Mouse (Mus musculus) C2C12 (cell line): ENCODE measurements around the gene Pdgfc. TPM values are rescaled to one million over a fixed set of nuclear protein-coding genes. Genes with fewer than 3 reads are reported as not detected.

Source experiments
- H3K27me3 ChIP-seq: one replicate; pipeline ENCODE4 v1.6.1; 2011; ENCODE audit not compliant: control insufficient read depth, insufficient read depth, insufficient read length
- H3K36me3 ChIP-seq: one replicate; pipeline ENCODE4 v1.6.1; 2011; ENCODE audit not compliant: control insufficient read depth, insufficient read depth
- H3K4me3 ChIP-seq: one replicate; pipeline ENCODE4 v1.5.1; 2011; ENCODE audit warnings: mild to moderate bottlenecking, control low read depth; ENCODE audit not compliant: poor library complexity, insufficient read depth, severe bottlenecking
- H3K79me2 ChIP-seq: one replicate; pipeline ENCODE4 v1.6.1; 2011; ENCODE audit not compliant: control insufficient read depth, insufficient read depth
- H3K79me3 ChIP-seq: one replicate; pipeline ENCODE4 v1.6.1; 2011; ENCODE audit warnings: low read depth, control low read depth
- H3ac ChIP-seq: one replicate; pipeline ENCODE3; 2011; ENCODE audit warnings: low read depth; ENCODE audit not compliant: control insufficient read depth, insufficient read length
- CEBPB ChIP-seq: IDR thresholded peaks from one replicate; pipeline ENCODE4 v1.6.1; 2011; ENCODE audit warnings: low read depth, mild to moderate bottlenecking, control low read depth, moderate library complexity
- CTCF ChIP-seq: IDR thresholded peaks from one replicate; pipeline ENCODE4 v1.5.1; 2011; ENCODE audit not compliant: control insufficient read depth, insufficient read depth, insufficient read length
- FOSL1 ChIP-seq: IDR thresholded peaks from one replicate; pipeline ENCODE4 v1.8.0; 2011; ENCODE audit warnings: mild to moderate bottlenecking, low read length; ENCODE audit not compliant: poor library complexity, insufficient read depth, severe bottlenecking
- MAX ChIP-seq: IDR thresholded peaks from one replicate; pipeline ENCODE4 v1.6.1; 2011; ENCODE audit warnings: mild to moderate bottlenecking, control low read depth
- MYOD1 ChIP-seq: IDR thresholded peaks from one replicate; pipeline ENCODE4 v1.6.1; 2011; ENCODE audit warnings: low read depth; ENCODE audit not compliant: control insufficient read depth, insufficient read length
- MYOG ChIP-seq: IDR thresholded peaks from one replicate; pipeline ENCODE4 v1.6.1; 2011; ENCODE audit not compliant: control insufficient read depth, insufficient read length; ENCODE audit errors: extremely low read depth
- USF1 ChIP-seq: IDR thresholded peaks from one replicate; pipeline ENCODE4 v1.6.1; 2011; ENCODE audit warnings: low read depth, mild to moderate bottlenecking, control low read depth, moderate library complexity
- long read RNA-seq, 2 experiments: library from polyadenylated mRNA; unstranded; transcript quantifications; one replicate each; pipeline ENCODE4 v2.0.0; 2019 to 2020
- polyA plus RNA-seq: library from polyadenylated mRNA; unstranded; fragments of >200 nt; fragmentation: generic; extraction: Trizol; gene quantifications from one replicate; pipeline ENCODE4 v1.2.1, GENCODE M21; 2012; ENCODE audit warnings: missing spikeins

The Pdgfc gene
- polyA plus RNA-seq, result 13.3 TPM
- long read RNA-seq, experiment 1, transcript Pdgfc-201 (6 exons, 3,521 nt), result major isoform, 8 of 18 reads
- long read RNA-seq, experiment 1, partial matches to known transcripts, result 3 of 18 reads
- long read RNA-seq, experiment 1, other reads (novel, unspliced or antisense), result 6 of 18 reads
- long read RNA-seq, experiment 2, transcript Pdgfc-202 (7 exons, 2,818 nt), result minor isoform, 6 of 60 reads
- long read RNA-seq, experiment 2, transcript Pdgfc-201 (6 exons, 3,521 nt), result major isoform, 43 of 60 reads
- long read RNA-seq, experiment 2, partial matches to known transcripts, result 0 of 60 reads
- long read RNA-seq, experiment 2, other reads (novel, unspliced or antisense), result 11 of 60 reads

GRCm38 (mm10) chr3:81036151-81036553 is at the start of gene Pdgfc:
Pdgfc (plus strand) TSS chr3:81036416.
- H3K79me3 ChIP-seq, result peaks cover 37% of the 10 kb centered on the region
- H3K27me3 ChIP-seq, result no peaks in the 10 kb centered on the region
- peak within 1 kb of the TSS; percentile 77 for H3K4me3 ChIP-seq
- peak within 1 kb of the TSS; percentile 80 for H3ac ChIP-seq
- no peaks in the 10 kb centered on the region for H3K36me3 ChIP-seq
- no peak for TF ChIP-seq CTCF
- peaks cover 43% of the 10 kb centered on the region for H3K79me2 ChIP-seq

- TF ChIP-seq FOSL1, result no peak
- TF ChIP-seq CEBPB, result no peak
- Histone ChIP-seq H3ac (no peak overlapping the region), H3K4me3 (no peak overlapping the region), H3K27me3 (no peaks in the 10 kb centered on the region), H3K36me3 (no peaks in the 10 kb centered on the region), H3K79me2 (no peaks in the 10 kb centered on the region), H3K79me3 (no peaks in the 10 kb centered on the region)
Measured at GRCm38 (mm10) chr3:81009245-81009644, 27.0 kb upstream of the Pdgfc start.

- Histone ChIP-seq H3K36me3 (no peaks in the 10 kb centered on the region), H3ac (no peak overlapping the region), H3K27me3 (no peaks in the 10 kb centered on the region), H3K4me3 (no peak overlapping the region), H3K79me2 (no peaks in the 10 kb centered on the region), H3K79me3 (no peaks in the 10 kb centered on the region)
- TF ChIP-seq MYOG, result no peak
- TF ChIP-seq USF1, result no peak
- no peak for TF ChIP-seq MYOD1
- TF ChIP-seq CTCF, result no peak
- TF ChIP-seq FOSL1, result no peak
- no peak for TF ChIP-seq MAX
- no peak for TF ChIP-seq CEBPB
Measured at GRCm38 (mm10) chr3:81009899-81010298, 26.3 kb upstream of the Pdgfc start.

GRCm38 (mm10) chr3:81017385-81018051 is 18.7 kb upstream of the Pdgfc start:
- TF ChIP-seq CTCF, result no peak
- TF ChIP-seq USF1, result no peak
- TF ChIP-seq FOSL1, result peak; percentile 82
- TF ChIP-seq CEBPB, result peak; percentile 0
- no peak for TF ChIP-seq MAX
- TF ChIP-seq MYOD1, result no peak
- no peak for TF ChIP-seq MYOG
- H3K79me2 ChIP-seq, result no peaks in the 10 kb centered on the region

GRCm38 (mm10) chr3:81020064-81020463 is 16.2 kb upstream of the Pdgfc start:
- TF ChIP-seq MYOD1 (no peak), CEBPB (no peak), FOSL1 (no peak), MAX (no peak), USF1 (no peak), CTCF (no peak), MYOG (no peak)
- no peaks in the 10 kb centered on the region for H3K36me3 ChIP-seq
- no peaks in the 10 kb centered on the region for H3K79me3 ChIP-seq
- no peak overlapping the region for H3ac ChIP-seq
- no peak overlapping the region for H3K4me3 ChIP-seq
- no peaks in the 10 kb centered on the region for H3K27me3 ChIP-seq
- H3K79me2 ChIP-seq, result no peaks in the 10 kb centered on the region

More at GRCm38 (mm10) chr3:81017385-81018051, 18.7 kb upstream of the Pdgfc start:
- no peaks in the 10 kb centered on the region for H3K79me3 ChIP-seq
- H3ac ChIP-seq, result no peak overlapping the region
- no peaks in the 10 kb centered on the region for H3K27me3 ChIP-seq
- no peak overlapping the region for H3K4me3 ChIP-seq
- no peaks in the 10 kb centered on the region for H3K36me3 ChIP-seq

DNA sequence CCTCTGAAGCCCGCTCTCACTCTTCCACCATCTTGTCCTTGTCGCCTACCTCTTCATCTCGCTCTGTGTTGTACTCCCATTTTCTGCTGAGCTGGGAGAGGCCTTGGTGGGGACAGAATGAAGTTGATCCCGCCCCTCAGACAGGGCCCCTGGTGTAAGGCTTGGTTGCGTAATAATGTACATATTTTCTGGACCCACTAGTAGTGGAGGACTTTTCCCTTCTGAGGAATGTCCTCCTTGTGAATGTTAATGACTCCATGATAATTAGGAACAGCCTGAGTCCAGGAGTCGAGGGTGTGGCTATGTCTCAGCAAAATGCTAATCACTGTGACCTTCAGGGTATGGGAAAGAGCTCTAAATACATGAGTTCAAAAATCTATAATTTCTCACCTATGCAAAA is 14.4 kb upstream of the Pdgfc start:
- Histone ChIP-seq H3K4me3 (no peak overlapping the region), H3K27me3 (no peaks in the 10 kb centered on the region), H3ac (no peak overlapping the region), H3K36me3 (no peaks in the 10 kb centered on the region), H3K79me2 (no peaks in the 10 kb centered on the region), H3K79me3 (no peaks in the 10 kb centered on the region)
- TF ChIP-seq CEBPB (peak; percentile 56), MYOG (no peak)
